Mouse (Mus musculus) liver, embryonic 15.5 days (tissue): ENCODE data around the gene Gigyf1. TPM values are rescaled to one million over a fixed set of nuclear protein-coding genes. Genes with fewer than 3 reads are reported as not detected.

ENCODE experiments used
- ATAC-seq: fragments of 200-750 bp; cut with Nextera tagmentation; 2 replicates; pipeline ENCODE4 v1.8.0; 2017; ENCODE audit warnings: moderate number of reproducible peaks, mild to moderate bottlenecking, moderate library complexity; ENCODE audit not compliant: insufficient read depth
- H3K27ac ChIP-seq: fragments of 300-500 bp; sonication (generic); replicated peaks from 2 replicates; pipeline ENCODE4 v1.5.1; 2015; ENCODE audit warnings: mild to moderate bottlenecking, inconsistent platforms
- H3K27me3 ChIP-seq: fragments of 300-500 bp; sonication (generic); 2 replicates; pipeline ENCODE4 v1.6.1; 2015; ENCODE audit warnings: mild to moderate bottlenecking, inconsistent platforms
- H3K36me3 ChIP-seq: fragments of 300-500 bp; sonication (generic); replicated peaks from 2 replicates; pipeline ENCODE4 v1.6.1; 2015; ENCODE audit warnings: moderate library complexity, mild to moderate bottlenecking, inconsistent platforms
- H3K4me1 ChIP-seq: fragments of 300-500 bp; sonication (generic); replicated peaks from 2 replicates; pipeline ENCODE4 v1.6.1; 2015; ENCODE audit warnings: inconsistent platforms
- H3K4me2 ChIP-seq: fragments of 300-500 bp; sonication (generic); 2 replicates; pipeline ENCODE4 v1.6.1; 2015; ENCODE audit warnings: moderate library complexity, mild to moderate bottlenecking, inconsistent platforms
- H3K4me3 ChIP-seq: fragments of 300-500 bp; sonication (generic); replicated peaks from 2 replicates; pipeline ENCODE4 v1.5.1; 2015; ENCODE audit warnings: mild to moderate bottlenecking, inconsistent platforms
- H3K9ac ChIP-seq: fragments of 300-500 bp; sonication (generic); 2 replicates; pipeline ENCODE4 v1.6.1; 2015; ENCODE audit warnings: moderate library complexity, mild to moderate bottlenecking, inconsistent platforms
- H3K9me3 ChIP-seq: fragments of 300-500 bp; sonication (generic); replicated peaks from 2 replicates; pipeline ENCODE4 v1.6.1; 2016; ENCODE audit warnings: inconsistent platforms
- WGBS: fragments of 180-500 bp; shearing (Covaris S2); methylation state at CpG from one replicate; pipeline ENCODE4 v1.1.7; 2015; ENCODE audit warnings: mixed read lengths; ENCODE audit not compliant: insufficient replicate concordance; 5-methylcytosine and 5-hydroxymethylcytosine counted together
- polyA plus RNA-seq: library from polyadenylated mRNA; unstranded; fragments of >200 nt; fragmentation: Nextera tagmentation; extraction: Ambion mirVana; gene quantifications from 2 replicates; pipeline ENCODE4 v1.2.1, GENCODE M21; 2015

The Gigyf1 gene
- polyA plus RNA-seq, 1 experiment from 2014 or later = 3.2 TPM

- 37% methylated on average over 11 of the region's 11 CpGs for WGBS
- Histone ChIP-seq H3K9me3 (no peaks in the 10 kb centered on the region), H3K27me3 (peaks cover 63% of the 10 kb centered on the region), H3K4me3 (no peak overlapping the region), H3K9ac (no peak overlapping the region), H3K36me3 (no peaks in the 10 kb centered on the region), H3K4me1 (peaks cover 9% of the 10 kb centered on the region), H3K27ac (no peak overlapping the region), H3K4me2 (peak overlapping the region; percentile 45; the same call in 1 of the 2 replicates)
- no peak for ATAC-seq
These were observed 35.5 kb downstream of the Gigyf1 start for GRCm38 (mm10) chr5:137553898-137554297.

GRCm38 (mm10) chr5:137561556-137561955 is 43.2 kb downstream of the Gigyf1 start:
- no peak overlapping the region for H3K4me2 ChIP-seq
- no peaks in the 10 kb centered on the region for H3K9me3 ChIP-seq
- H3K27ac ChIP-seq = no peak overlapping the region
- 47% methylated on average over 6 of the region's 6 CpGs for WGBS
- no peak overlapping the region for H3K4me3 ChIP-seq
- ATAC-seq = no peak
- peaks cover 33% of the 10 kb centered on the region for H3K27me3 ChIP-seq
- no peaks in the 10 kb centered on the region for H3K36me3 ChIP-seq
- no peaks in the 10 kb centered on the region for H3K4me1 ChIP-seq
- no peak overlapping the region for H3K9ac ChIP-seq

- H3K9ac ChIP-seq = no peak overlapping the region
- no peak overlapping the region for H3K4me3 ChIP-seq
- H3K4me2 ChIP-seq = no peak overlapping the region
- WGBS = 71% methylated on average over 10 of the region's 10 CpGs
- no peaks in the 10 kb centered on the region for H3K36me3 ChIP-seq
- no peak for ATAC-seq
- H3K9me3 ChIP-seq = no peaks in the 10 kb centered on the region
- H3K27me3 ChIP-seq = peaks cover 36% of the 10 kb centered on the region
- no peaks in the 10 kb centered on the region; the same call in 1 of the 2 replicates for H3K4me1 ChIP-seq
- no peak overlapping the region for H3K27ac ChIP-seq
These were observed 44.6 kb downstream of the Gigyf1 start for GRCm38 (mm10) chr5:137562965-137563364.

GRCm38 (mm10) chr5:137565744-137566143 is 47.4 kb downstream of the Gigyf1 start:
- H3K4me3 ChIP-seq = no peak overlapping the region
- ATAC-seq = no peak
- peaks cover 26% of the 10 kb centered on the region for H3K4me1 ChIP-seq
- no peaks in the 10 kb centered on the region for H3K9me3 ChIP-seq
- 62% methylated on average over 6 of the region's 6 CpGs for WGBS
- H3K27ac ChIP-seq = no peak overlapping the region
- H3K4me2 ChIP-seq = no peak overlapping the region
- no peaks in the 10 kb centered on the region for H3K36me3 ChIP-seq
- no peak overlapping the region for H3K9ac ChIP-seq
- H3K27me3 ChIP-seq = peaks cover 16% of the 10 kb centered on the region; the same call in 1 of the 2 replicates

GRCm38 (mm10) chr5:137566416-137566815 is 48.1 kb downstream of the Gigyf1 start:
- no peak for ATAC-seq
- Histone ChIP-seq H3K4me3 (no peak overlapping the region), H3K4me1 (peaks cover 33% of the 10 kb centered on the region), H3K9me3 (no peaks in the 10 kb centered on the region), H3K9ac (no peak overlapping the region), H3K27ac (no peak overlapping the region), H3K27me3 (peaks cover 16% of the 10 kb centered on the region; the same call in 1 of the 2 replicates), H3K4me2 (no peak overlapping the region), H3K36me3 (no peaks in the 10 kb centered on the region)
- 82% methylated on average over 5 of the region's 5 CpGs for WGBS

DNA sequence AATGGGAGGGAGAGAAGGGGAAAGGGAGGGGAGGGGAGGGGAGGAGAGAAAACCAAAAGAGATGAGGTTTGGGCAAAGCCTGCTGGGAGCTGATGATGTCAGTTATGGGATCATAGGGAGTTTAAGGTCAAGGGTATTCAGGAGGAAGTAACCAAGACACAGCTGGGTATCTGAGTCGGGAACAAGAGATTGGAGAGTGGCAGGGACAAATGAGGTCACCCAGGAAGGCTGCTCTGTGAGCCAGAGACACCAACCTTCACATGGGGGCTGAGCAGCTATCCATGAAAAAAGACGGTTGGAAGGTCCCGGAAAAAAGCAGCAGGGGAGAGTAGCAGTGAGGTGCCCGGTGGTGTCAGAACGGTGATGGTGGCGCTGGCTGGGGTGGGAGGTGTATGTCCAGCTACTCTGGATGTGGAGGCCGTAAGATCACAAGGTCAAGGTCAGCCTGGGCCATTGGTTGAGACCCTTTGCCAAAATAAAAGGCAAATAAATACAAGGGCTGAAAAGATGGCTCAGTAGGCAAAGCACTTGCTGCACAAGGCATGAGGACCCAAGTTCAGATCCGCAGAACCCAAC is 50.0 kb downstream of the Gigyf1 start:
- 77% methylated on average over 8 of the region's 8 CpGs for WGBS
- Histone ChIP-seq H3K9me3 (no peaks in the 10 kb centered on the region), H3K36me3 (peaks cover 9% of the 10 kb centered on the region), H3K27me3 (peaks cover 9% of the 10 kb centered on the region; the same call in 1 of the 2 replicates), H3K4me2 (no peak overlapping the region), H3K9ac (no peak overlapping the region), H3K27ac (no peak overlapping the region), H3K4me1 (peaks cover 49% of the 10 kb centered on the region), H3K4me3 (no peak overlapping the region)
- ATAC-seq = no peak

DNA sequence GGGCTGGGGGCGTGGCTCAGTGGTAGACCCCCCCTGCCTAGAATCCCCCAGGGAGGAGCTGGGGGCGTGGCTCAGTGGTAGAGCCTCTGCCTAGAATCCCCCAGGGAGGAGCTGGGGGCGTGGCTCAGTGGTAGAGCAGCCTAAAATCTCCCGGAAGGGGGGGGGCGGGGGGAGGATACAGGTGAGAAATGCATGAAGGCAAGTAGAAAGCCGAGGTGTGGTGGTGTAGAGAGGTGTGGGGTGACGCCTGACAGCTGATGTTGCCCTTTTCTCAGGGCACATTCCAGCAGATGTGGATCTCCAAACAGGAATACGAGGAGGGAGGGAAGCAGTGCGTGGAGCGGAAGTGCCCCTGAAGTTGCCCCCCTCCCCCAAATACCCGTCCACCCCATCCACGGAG is 50.7 kb downstream of the Gigyf1 start:
- Histone ChIP-seq H3K4me3 (peak overlapping the region; percentile 69), H3K27ac (peak overlapping the region; percentile 88)
- 58% methylated on average over 12 of the region's 12 CpGs for WGBS

DNA sequence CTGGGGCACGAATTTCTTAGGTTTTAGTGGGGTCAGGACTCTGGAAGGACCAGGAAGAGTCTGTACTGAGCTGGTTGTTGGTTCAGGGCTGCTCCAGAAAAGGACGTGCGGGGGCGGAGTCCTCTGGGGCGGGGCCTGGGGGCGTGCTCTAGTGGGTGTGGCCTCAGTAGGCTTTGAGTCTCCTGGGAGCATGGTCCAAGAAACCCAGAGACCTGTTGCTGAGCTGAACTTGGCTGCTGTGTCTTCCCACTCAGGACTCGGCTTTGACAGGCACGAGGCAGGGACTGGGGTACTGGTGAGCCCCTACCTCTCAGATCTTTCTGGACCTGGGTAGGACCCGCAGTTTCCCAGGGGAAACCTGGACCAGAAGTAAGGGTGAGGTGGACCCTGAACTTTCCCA is 51.3 kb downstream of the Gigyf1 start, which contains the start of gene Tfr2:
Gene Tfr2, plus strand, starts transcription at position 176 of the 400 bp plus-strand sequence.
- Histone ChIP-seq H3K9me3 (no peaks in the 10 kb centered on the region), H3K36me3 (peaks cover 22% of the 10 kb centered on the region), H3K4me3 (peak within 1 kb of the TSS; percentile 69), H3K9ac (peak within 1 kb of the TSS; percentile 70), H3K27ac (peak within 1 kb of the TSS; percentile 88), H3K27me3 (peaks cover 9% of the 10 kb centered on the region; the same call in 1 of the 2 replicates), H3K4me2 (peak within 1 kb of the TSS; percentile 89), H3K4me1 (peaks cover 58% of the 10 kb centered on the region)
- peak; percentile 77 for ATAC-seq
- 6% methylated on average over 9 of the region's 9 CpGs for WGBS

More for the DNA sequence above, 50.7 kb downstream of the Gigyf1 start:
- Histone ChIP-seq H3K9me3 (no peaks in the 10 kb centered on the region), H3K4me1 (peaks cover 51% of the 10 kb centered on the region), H3K27me3 (peaks cover 9% of the 10 kb centered on the region; the same call in 1 of the 2 replicates), H3K4me2 (peak overlapping the region; percentile 89), H3K36me3 (peaks cover 15% of the 10 kb centered on the region), H3K9ac (0 out of 2 replicates have a peak overlapping the region, but pooled peaks have one; percentile 17)
- ATAC-seq = no peak

DNA sequence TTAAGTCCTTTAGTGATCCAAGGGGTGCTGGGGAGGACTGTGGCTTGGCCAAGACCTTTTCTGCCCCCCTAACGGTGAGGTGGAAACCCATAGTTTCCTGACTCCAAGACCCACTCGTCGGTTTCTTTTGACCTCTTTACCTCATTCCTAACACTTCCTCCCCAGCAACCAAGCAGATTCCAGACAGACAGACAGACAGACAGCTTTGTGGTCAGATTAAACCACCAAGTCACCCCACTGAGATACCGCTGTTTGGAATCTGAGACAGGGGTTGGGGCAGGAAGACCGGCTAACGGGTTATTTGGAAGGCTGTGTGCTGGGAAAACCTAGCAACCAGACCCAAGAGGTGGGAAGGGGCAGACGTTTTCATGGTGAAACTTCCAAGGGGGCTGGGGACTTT is 51.8 kb downstream of the Gigyf1 start:
- no peak for ATAC-seq
- H3K27me3 ChIP-seq = peaks cover 9% of the 10 kb centered on the region; the same call in 1 of the 2 replicates
- H3K27ac ChIP-seq = peak overlapping the region; percentile 88
- peaks cover 61% of the 10 kb centered on the region for H3K4me1 ChIP-seq
- peak overlapping the region; percentile 69 for H3K4me3 ChIP-seq
- H3K4me2 ChIP-seq = peak overlapping the region; percentile 89
- no peaks in the 10 kb centered on the region for H3K9me3 ChIP-seq
- 1% methylated on average over 7 of the region's 7 CpGs for WGBS
- peak overlapping the region; percentile 70 for H3K9ac ChIP-seq
- peaks cover 27% of the 10 kb centered on the region for H3K36me3 ChIP-seq

DNA sequence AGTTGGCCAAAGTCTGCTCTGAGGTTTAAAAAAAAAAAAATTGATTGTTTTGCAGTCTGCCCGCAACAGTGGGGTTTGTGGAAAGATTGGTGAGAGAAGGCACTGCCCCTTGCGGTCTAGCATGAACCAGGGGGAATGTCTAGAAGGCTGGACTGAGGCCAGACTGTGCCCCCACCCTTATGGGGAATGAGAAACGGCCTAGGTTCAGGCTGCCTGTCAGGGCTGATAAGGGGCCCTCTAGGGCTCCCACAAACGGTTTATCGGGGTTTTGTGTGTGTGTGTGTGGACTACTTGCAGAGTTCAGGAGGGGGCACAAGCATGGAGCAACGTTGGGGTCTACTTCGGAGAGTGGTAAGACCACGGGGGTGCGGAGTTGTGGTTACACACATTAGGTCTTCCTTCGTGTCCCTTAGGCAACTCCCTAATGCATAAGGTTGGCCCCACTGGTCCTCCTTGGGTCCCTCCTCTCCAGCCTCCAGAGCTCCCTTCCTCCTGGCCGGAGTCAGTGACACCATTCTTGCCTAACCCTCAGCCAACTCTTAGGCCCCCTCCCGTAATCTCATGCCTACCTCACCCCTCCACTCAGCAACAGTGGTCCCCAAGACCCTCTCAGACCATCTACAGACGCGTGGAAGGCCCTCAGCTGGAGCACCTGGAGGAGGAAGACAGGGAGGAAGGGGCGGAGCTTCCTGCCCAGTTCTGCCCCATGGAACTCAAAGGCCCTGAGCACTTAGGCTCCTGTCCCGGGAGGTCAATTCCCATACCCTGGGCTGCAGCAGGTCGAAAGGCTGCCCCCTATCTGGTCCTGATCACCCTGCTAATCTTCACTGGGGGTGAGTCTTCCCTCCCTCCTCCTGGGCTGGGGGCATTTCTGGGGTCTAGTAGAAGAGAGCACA is 52.6 kb downstream of the Gigyf1 start:
- ATAC-seq = peak; percentile 93
- peak overlapping the region; percentile 88 for H3K27ac ChIP-seq
- H3K36me3 ChIP-seq = peaks cover 28% of the 10 kb centered on the region
- peaks cover 9% of the 10 kb centered on the region; the same call in 1 of the 2 replicates for H3K27me3 ChIP-seq
- peak overlapping the region; percentile 70 for H3K9ac ChIP-seq
- peak overlapping the region; percentile 89 for H3K4me2 ChIP-seq
- 7% methylated on average over 17 of the region's 17 CpGs for WGBS
- H3K4me3 ChIP-seq = peak overlapping the region; percentile 69
- no peaks in the 10 kb centered on the region for H3K9me3 ChIP-seq
- H3K4me1 ChIP-seq = peaks cover 61% of the 10 kb centered on the region

DNA sequence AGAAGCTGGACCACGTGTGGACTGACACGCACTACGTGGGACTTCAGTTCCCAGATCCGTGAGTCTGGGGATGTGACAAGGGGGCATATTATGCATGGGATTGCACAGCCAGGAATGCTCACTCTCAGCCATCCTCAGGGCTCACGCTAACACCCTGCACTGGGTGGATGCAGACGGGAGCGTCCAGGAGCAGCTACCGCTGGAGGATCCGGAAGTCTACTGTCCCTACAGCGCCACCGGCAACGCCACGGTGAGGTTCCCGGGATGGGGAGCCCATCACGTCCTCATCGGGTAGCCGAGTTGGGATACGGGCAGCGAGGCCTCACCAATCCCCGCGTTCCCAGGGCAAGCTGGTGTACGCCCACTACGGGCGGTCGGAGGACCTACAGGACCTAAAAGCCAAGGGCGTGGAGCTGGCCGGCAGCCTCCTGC is 56.1 kb downstream of the Gigyf1 start:
- H3K36me3 ChIP-seq = peaks cover 58% of the 10 kb centered on the region
- H3K4me2 ChIP-seq = no peak overlapping the region; the same call in 1 of the 2 replicates
- peaks cover 49% of the 10 kb centered on the region for H3K4me1 ChIP-seq
- H3K27ac ChIP-seq = no peak overlapping the region
- 55% methylated on average over 27 of the region's 27 CpGs for WGBS
- H3K27me3 ChIP-seq = no peaks in the 10 kb centered on the region
- ATAC-seq = no peak
- no peaks in the 10 kb centered on the region for H3K9me3 ChIP-seq
- 0 out of 2 replicates have a peak overlapping the region, but pooled peaks have one; percentile 29 for H3K9ac ChIP-seq
- no peak overlapping the region for H3K4me3 ChIP-seq
